Mouse (Mus musculus): ENCODE data around the gene Ruvbl1. TPM values are rescaled to one million over a fixed set of nuclear protein-coding genes. Genes with fewer than 3 reads are reported as not detected.

The Ruvbl1 gene
- polyA plus RNA-seq, 1 experiment from 2014 or later: 117 TPM

GRCm38 (mm10) chr6:88454545-88454944, 10.7 kb upstream of the Ruvbl1 start:
- H3K9me3 ChIP-seq (replicated peaks): no peaks in the 10 kb centered on the region
- H3K4me3 ChIP-seq: no peak overlapping the region
- no peak for ATAC-seq (ENCODE audit: low FRiP score)
- no peak overlapping the region for H3K9ac ChIP-seq
- 68% methylated on average over 2 of the region's 2 CpGs for WGBS
- no peak overlapping the region for H3K27ac ChIP-seq
- no peaks in the 10 kb centered on the region for H3K4me1 ChIP-seq
- no peak overlapping the region for H3K4me2 ChIP-seq (replicated peaks)
- peaks cover 9% of the 10 kb centered on the region for H3K27me3 ChIP-seq
- no peaks in the 10 kb centered on the region for H3K36me3 ChIP-seq

GRCm38 (mm10) chr6:88469878-88470277, 4.7 kb downstream of the Ruvbl1 start:
- Histone ChIP-seq H3K4me1 (peaks cover 11% of the 10 kb centered on the region), H3K27ac (no peak overlapping the region), H3K4me2 (replicated peaks) (no peak overlapping the region), H3K9me3 (replicated peaks) (no peaks in the 10 kb centered on the region), H3K9ac (no peak overlapping the region), H3K27me3 (no peaks in the 10 kb centered on the region), H3K4me3 (no peak overlapping the region), H3K36me3 (peaks cover 70% of the 10 kb centered on the region)
- no peak for ATAC-seq (ENCODE audit: low FRiP score)
- WGBS: 70% methylated on average over 6 of the region's 6 CpGs

- peaks cover 88% of the 10 kb centered on the region for H3K36me3 ChIP-seq
- WGBS: 76% methylated on average over 6 of the region's 6 CpGs
Observed at GRCm38 (mm10) chr6:88480421-88480820, 15.2 kb downstream of the Ruvbl1 start.

GRCm38 (mm10) chr6:88483111-88483510, 17.9 kb downstream of the Ruvbl1 start:
- 76% methylated on average over 7 of the region's 7 CpGs for WGBS
- no peaks in the 10 kb centered on the region for H3K27me3 ChIP-seq
- H3K4me2 ChIP-seq (replicated peaks): no peak overlapping the region
- no peak overlapping the region for H3K27ac ChIP-seq
- no peaks in the 10 kb centered on the region for H3K4me1 ChIP-seq
- ATAC-seq (ENCODE audit: low FRiP score): no peak
- H3K9me3 ChIP-seq (replicated peaks): no peaks in the 10 kb centered on the region
- H3K36me3 ChIP-seq: peaks cover 90% of the 10 kb centered on the region
- no peak overlapping the region for H3K9ac ChIP-seq
- no peak overlapping the region for H3K4me3 ChIP-seq

More at GRCm38 (mm10) chr6:88480421-88480820, 15.2 kb downstream of the Ruvbl1 start:
- Histone ChIP-seq H3K27ac (no peak overlapping the region), H3K4me2 (replicated peaks) (no peak overlapping the region), H3K4me3 (no peak overlapping the region), H3K9me3 (replicated peaks) (no peaks in the 10 kb centered on the region), H3K9ac (no peak overlapping the region), H3K4me1 (no peaks in the 10 kb centered on the region), H3K27me3 (no peaks in the 10 kb centered on the region)
- no peak for ATAC-seq (ENCODE audit: low FRiP score)

- Histone ChIP-seq H3K27me3 (no peaks in the 10 kb centered on the region), H3K4me3 (no peak overlapping the region), H3K9ac (no peak overlapping the region), H3K9me3 (replicated peaks) (no peaks in the 10 kb centered on the region), H3K27ac (no peak overlapping the region), H3K4me2 (replicated peaks) (no peak overlapping the region), H3K36me3 (peaks cover 89% of the 10 kb centered on the region), H3K4me1 (no peaks in the 10 kb centered on the region)
- no peak for ATAC-seq (ENCODE audit: low FRiP score)
Observed at GRCm38 (mm10) chr6:88483913-88484312, 18.7 kb downstream of the Ruvbl1 start.

- Histone ChIP-seq H3K4me3 (no peak overlapping the region), H3K27ac (no peak overlapping the region), H3K27me3 (no peaks in the 10 kb centered on the region), H3K4me2 (replicated peaks) (no peak overlapping the region), H3K36me3 (peaks cover 80% of the 10 kb centered on the region), H3K9me3 (replicated peaks) (no peaks in the 10 kb centered on the region), H3K4me1 (no peaks in the 10 kb centered on the region), H3K9ac (no peak overlapping the region)
- ATAC-seq (ENCODE audit: low FRiP score): no peak
- 92% methylated on average over 6 of the region's 6 CpGs for WGBS
Observed at GRCm38 (mm10) chr6:88485378-88485777, 20.2 kb downstream of the Ruvbl1 start.

- 88% methylated on average over 8 of the region's 8 CpGs for WGBS
- Histone ChIP-seq H3K4me1 (no peaks in the 10 kb centered on the region), H3K9me3 (replicated peaks) (no peaks in the 10 kb centered on the region), H3K36me3 (peaks cover 78% of the 10 kb centered on the region), H3K4me3 (no peak overlapping the region), H3K27ac (no peak overlapping the region), H3K4me2 (replicated peaks) (no peak overlapping the region), H3K9ac (no peak overlapping the region), H3K27me3 (no peaks in the 10 kb centered on the region)
- no peak for ATAC-seq (ENCODE audit: low FRiP score)
Observed at GRCm38 (mm10) chr6:88486893-88487292, 21.7 kb downstream of the Ruvbl1 start.

GRCm38 (mm10) chr6:88489026-88489425, 23.8 kb downstream of the Ruvbl1 start:
- Histone ChIP-seq H3K9ac (no peak overlapping the region), H3K4me1 (no peaks in the 10 kb centered on the region), H3K4me3 (no peak overlapping the region), H3K36me3 (peaks cover 77% of the 10 kb centered on the region), H3K9me3 (replicated peaks) (no peaks in the 10 kb centered on the region), H3K27me3 (no peaks in the 10 kb centered on the region), H3K4me2 (replicated peaks) (no peak overlapping the region), H3K27ac (no peak overlapping the region)
- 94% methylated on average over 7 of the region's 7 CpGs for WGBS
- no peak for ATAC-seq (ENCODE audit: low FRiP score)

- H3K9ac ChIP-seq: no peak overlapping the region
- WGBS: 95% methylated on average over 6 of the region's 6 CpGs
- no peaks in the 10 kb centered on the region for H3K9me3 ChIP-seq (replicated peaks)
- H3K4me2 ChIP-seq (replicated peaks): no peak overlapping the region
- no peak overlapping the region for H3K27ac ChIP-seq
- H3K4me3 ChIP-seq: no peak overlapping the region
- ATAC-seq (ENCODE audit: low FRiP score): no peak
- peaks cover 69% of the 10 kb centered on the region for H3K36me3 ChIP-seq
- H3K27me3 ChIP-seq: no peaks in the 10 kb centered on the region
- H3K4me1 ChIP-seq: no peaks in the 10 kb centered on the region
Observed at GRCm38 (mm10) chr6:88489834-88490233, 24.6 kb downstream of the Ruvbl1 start.

GRCm38 (mm10) chr6:88490629-88491354, 25.6 kb downstream of the Ruvbl1 start:
- Histone ChIP-seq H3K9ac (no peak overlapping the region), H3K36me3 (peaks cover 61% of the 10 kb centered on the region), H3K4me2 (replicated peaks) (no peak overlapping the region), H3K27ac (no peak overlapping the region), H3K9me3 (replicated peaks) (no peaks in the 10 kb centered on the region), H3K4me1 (no peaks in the 10 kb centered on the region), H3K27me3 (no peaks in the 10 kb centered on the region), H3K4me3 (no peak overlapping the region)
- WGBS: 92% methylated on average over 12 of the region's 12 CpGs
- ATAC-seq (ENCODE audit: low FRiP score): no peak

- Histone ChIP-seq H3K4me2 (replicated peaks) (no peak overlapping the region), H3K4me1 (no peaks in the 10 kb centered on the region), H3K9ac (no peak overlapping the region), H3K27ac (no peak overlapping the region), H3K4me3 (no peak overlapping the region), H3K9me3 (replicated peaks) (no peaks in the 10 kb centered on the region), H3K27me3 (no peaks in the 10 kb centered on the region), H3K36me3 (peaks cover 56% of the 10 kb centered on the region)
- 94% methylated on average over 6 of the region's 6 CpGs for WGBS
- ATAC-seq (ENCODE audit: low FRiP score): no peak
Observed at GRCm38 (mm10) chr6:88493712-88494111, 28.5 kb downstream of the Ruvbl1 start.

GRCm38 (mm10) chr6:88499481-88500404, 34.5 kb downstream of the Ruvbl1 start:
- 2% methylated on average over 76 of the region's 76 CpGs for WGBS
- Histone ChIP-seq H3K36me3 (peaks cover 51% of the 10 kb centered on the region), H3K9ac (peak overlapping the region; percentile 76), H3K4me3 (peak overlapping the region; percentile 53), H3K4me2 (replicated peaks) (peak overlapping the region; percentile 90), H3K4me1 (peaks cover 8% of the 10 kb centered on the region), H3K27me3 (no peaks in the 10 kb centered on the region), H3K27ac (peak overlapping the region; percentile 64; the same call in 1 of the 2 replicates), H3K9me3 (replicated peaks) (no peaks in the 10 kb centered on the region)
- ATAC-seq (ENCODE audit: low FRiP score): peak; percentile 88

All from hindbrain, embryonic 12.5 days (tissue).